Mouse (Mus musculus) bone marrow macrophage, adult 2 months (primary cell): ENCODE results near the gene Sln. TPM values are rescaled to one million over a fixed set of nuclear protein-coding genes. Genes with fewer than 3 reads are reported as not detected.
A peak's percentile ranks its signal among the peaks of the same experiment; 100 is the strongest.

Experiments used
- H3K27ac ChIP-seq: 2 replicates; pipeline ENCODE4 v1.5.1; 2012; ENCODE audit warnings: low read depth, low read length; ENCODE audit not compliant: insufficient read depth
- H3K4me1 ChIP-seq: 2 replicates; pipeline ENCODE4 v1.6.1; 2012; ENCODE audit warnings: low read length; ENCODE audit not compliant: control insufficient read depth, insufficient read depth
- H3K4me3 ChIP-seq: 2 replicates; pipeline ENCODE4 v1.5.1; 2012; ENCODE audit warnings: mild to moderate bottlenecking, low read length, moderate library complexity; ENCODE audit not compliant: insufficient read depth
- CTCF ChIP-seq: IDR thresholded peaks from 2 replicates; pipeline ENCODE4 v1.5.1; 2012; ENCODE audit warnings: low read depth, mild to moderate bottlenecking, low read length, moderate library complexity
- POLR2A ChIP-seq: IDR thresholded peaks from 2 replicates; pipeline ENCODE4 v1.6.1; 2012; ENCODE audit warnings: mild to moderate bottlenecking, low read depth, low read length, borderline replicate concordance
- polyA plus RNA-seq: library from polyadenylated mRNA; stranded (reverse); fragments of >200 nt; gene quantifications from 2 replicates; pipeline ENCODE4 v1.2.4, GENCODE M21; 2012; ENCODE audit not compliant: missing spikeins, insufficient read depth, insufficient read length

The Sln gene
- polyA plus RNA-seq, result not detected in 2 replicates

DNA sequence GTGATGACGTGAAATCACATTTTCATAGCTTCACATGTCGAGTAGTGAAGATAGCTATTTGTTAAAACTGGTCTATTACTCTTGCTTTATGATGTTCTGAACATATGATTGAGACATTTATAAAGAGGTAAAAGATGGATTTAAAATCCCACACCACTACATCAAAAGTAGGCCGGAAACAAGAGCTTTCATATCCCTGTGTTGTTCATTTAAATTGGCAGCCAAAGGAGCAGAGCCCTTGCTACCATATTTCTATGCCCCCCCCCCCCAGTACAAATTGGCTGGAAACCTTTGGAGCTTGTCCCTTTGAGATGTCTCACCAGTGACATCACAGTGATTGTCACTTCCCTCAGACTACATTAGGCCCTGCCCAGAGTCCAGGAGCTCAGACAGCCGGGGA, at the start of gene Sln:
Gene Sln, plus strand, starts transcription at position 301 of the 400 bp plus-strand sequence.
- Histone ChIP-seq H3K4me3 (no peak within 1 kb of the TSS), H3K4me1 (no peaks in the 10 kb centered on the region), H3K27ac (no peak within 1 kb of the TSS)
- TF ChIP-seq POLR2A, result no peak
- TF ChIP-seq CTCF, result no peak

DNA sequence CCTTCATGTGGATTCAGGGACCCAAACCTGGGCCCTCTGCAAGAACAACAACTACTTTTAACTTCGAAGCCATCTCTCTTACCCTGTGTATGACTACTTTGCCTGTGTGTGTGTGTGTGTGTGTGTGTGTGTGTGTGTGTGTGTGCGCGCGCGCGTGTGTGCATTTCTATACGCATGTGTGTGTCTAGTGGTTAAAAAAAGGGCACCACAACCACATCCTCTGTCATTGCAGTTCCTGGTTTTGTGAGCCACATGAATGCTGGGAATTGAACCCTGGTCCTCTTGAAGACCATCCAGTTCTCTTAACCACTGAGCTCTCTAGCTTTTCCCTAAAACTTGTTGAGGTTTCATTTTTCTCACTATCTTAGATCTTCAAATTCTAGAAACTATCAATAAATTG, 47.0 kb upstream of the Sln start:
- Histone ChIP-seq H3K27ac (no peak overlapping the region), H3K4me3 (no peak overlapping the region), H3K4me1 (no peaks in the 10 kb centered on the region)
- TF ChIP-seq CTCF (no peak), POLR2A (no peak)

GRCm38 (mm10) chr9:53806496-53807086, 43.4 kb upstream of the Sln start:
- no peak for TF ChIP-seq CTCF
- no peak for TF ChIP-seq POLR2A
- no peak overlapping the region for H3K27ac ChIP-seq
- no peaks in the 10 kb centered on the region for H3K4me1 ChIP-seq
- no peak overlapping the region for H3K4me3 ChIP-seq

GRCm38 (mm10) chr9:53813418-53813817, 36.5 kb upstream of the Sln start:
- no peaks in the 10 kb centered on the region for H3K4me1 ChIP-seq
- TF ChIP-seq CTCF, result no peak
- TF ChIP-seq POLR2A, result no peak
- H3K4me3 ChIP-seq, result no peak overlapping the region
- no peak overlapping the region for H3K27ac ChIP-seq

GRCm38 (mm10) chr9:53818760-53819159, 31.2 kb upstream of the Sln start:
- Histone ChIP-seq H3K4me3 (no peak overlapping the region), H3K27ac (no peak overlapping the region), H3K4me1 (no peaks in the 10 kb centered on the region)
- TF ChIP-seq POLR2A (no peak), CTCF (no peak; the same call in 1 of the 2 replicates)

DNA sequence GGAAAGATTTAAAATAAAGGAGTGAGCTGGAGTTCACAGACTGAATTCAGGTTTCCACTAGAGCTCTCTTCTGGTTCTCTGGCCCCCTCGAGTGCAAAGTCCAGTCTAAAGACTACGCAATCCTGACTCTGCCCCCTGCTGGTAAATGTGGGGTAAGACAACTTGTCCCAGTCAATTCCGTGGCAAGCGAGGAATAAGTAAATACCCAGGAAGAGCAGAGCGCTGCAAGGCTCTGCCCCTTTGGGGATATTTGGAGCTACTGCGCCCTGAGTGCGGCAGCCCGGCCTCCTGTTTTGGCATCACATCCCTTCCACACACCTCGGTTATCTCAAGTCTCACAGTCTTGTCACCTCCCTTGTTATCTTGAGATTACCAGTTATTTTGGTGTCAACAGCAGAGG, 24.6 kb upstream of the Sln start:
- no peak for TF ChIP-seq POLR2A
- peak; percentile 78 for TF ChIP-seq CTCF
- no peak overlapping the region for H3K27ac ChIP-seq

GRCm38 (mm10) chr9:53829081-53829865, 20.7 kb upstream of the Sln start:
- TF ChIP-seq POLR2A (no peak), CTCF (no peak)
- H3K27ac ChIP-seq, result no peak overlapping the region
- H3K4me3 ChIP-seq, result peak overlapping the region; percentile 51
- H3K4me1 ChIP-seq, result no peaks in the 10 kb centered on the region

More for the DNA sequence above, 24.6 kb upstream of the Sln start:
- Histone ChIP-seq H3K4me3 (no peak overlapping the region), H3K4me1 (no peaks in the 10 kb centered on the region)

DNA sequence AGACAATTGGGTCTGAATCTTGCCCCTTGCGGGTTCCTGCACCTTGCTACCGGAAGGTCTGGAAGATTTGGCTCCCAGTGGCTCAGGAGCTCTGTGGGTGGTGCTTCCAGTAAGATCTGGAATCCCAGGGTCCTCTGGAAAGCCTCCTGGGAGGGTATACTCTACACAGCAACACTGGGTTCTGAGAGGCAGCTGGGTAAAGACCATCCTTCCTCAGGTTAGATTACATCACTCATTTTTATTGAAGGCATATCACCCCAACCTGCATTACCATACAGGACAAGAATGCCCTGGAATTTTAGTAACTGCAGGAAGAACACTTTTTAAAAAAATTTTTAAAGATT, 20.1 kb upstream of the Sln start:
- H3K4me1 ChIP-seq, result no peaks in the 10 kb centered on the region
- peak overlapping the region; percentile 51 for H3K4me3 ChIP-seq
- no peak for TF ChIP-seq CTCF
- no peak overlapping the region for H3K27ac ChIP-seq

DNA sequence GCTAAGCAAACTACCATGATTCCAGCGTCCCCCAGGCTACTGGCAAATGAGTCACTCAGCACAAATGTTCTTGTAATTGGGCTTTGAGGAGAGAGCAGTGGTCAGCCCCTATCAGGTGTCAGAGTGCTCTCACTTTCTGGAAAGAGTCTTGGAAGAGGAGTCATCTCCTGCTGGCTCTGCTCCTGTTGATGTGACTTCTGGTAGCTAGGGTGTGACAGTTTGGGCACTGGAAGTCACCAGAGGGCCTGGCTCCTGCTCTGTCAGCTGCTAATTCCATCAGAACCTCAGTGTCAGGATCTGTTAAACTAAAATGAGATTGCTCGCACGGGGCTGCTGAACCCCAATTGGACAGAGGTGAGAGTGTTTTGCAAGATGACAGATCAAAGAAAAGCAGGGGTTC, 14.9 kb upstream of the Sln start:
- Histone ChIP-seq H3K4me1 (no peaks in the 10 kb centered on the region), H3K27ac (no peak overlapping the region), H3K4me3 (no peak overlapping the region)
- TF ChIP-seq CTCF (no peak), POLR2A (no peak)

- TF ChIP-seq POLR2A (no peak), CTCF (no peak)
- no peak overlapping the region for H3K4me3 ChIP-seq
- H3K27ac ChIP-seq, result no peak overlapping the region
- no peaks in the 10 kb centered on the region for H3K4me1 ChIP-seq
Measured at GRCm38 (mm10) chr9:53835976-53836375, 14.0 kb upstream of the Sln start.

- Histone ChIP-seq H3K27ac (no peak overlapping the region), H3K4me3 (no peak overlapping the region), H3K4me1 (no peaks in the 10 kb centered on the region)
- TF ChIP-seq POLR2A (no peak), CTCF (no peak)
Measured at GRCm38 (mm10) chr9:53838816-53839215, 11.1 kb upstream of the Sln start.
